Comparison of ENCODE assay signal across 29 mouse cellular contexts in the genomic region with DNA sequence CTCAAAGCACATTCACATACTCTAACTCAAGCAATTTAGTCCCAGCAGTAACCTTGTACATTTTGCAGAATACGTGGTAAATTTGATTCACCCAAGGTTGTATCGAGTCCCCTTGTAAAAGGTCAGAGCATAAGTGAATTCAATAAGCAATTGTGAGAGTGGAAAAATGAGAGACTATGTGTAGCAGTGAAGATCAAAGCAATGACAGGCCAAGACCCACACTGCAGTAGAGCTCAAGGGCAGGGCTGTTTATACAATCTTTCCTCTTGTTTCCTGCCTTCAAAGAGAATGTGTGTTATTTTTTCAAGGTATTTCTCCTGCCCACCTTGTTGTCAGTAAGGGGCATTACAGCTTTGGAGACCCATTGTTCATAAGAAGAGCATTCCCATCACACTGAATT.
DNase-seq lines count a peak whose midpoint lies in the region; ATAC-seq and TF ChIP-seq lines count a peak whose summit lies in the region.
"Had no signal": no experiment of that assay in that cellular context is flagged by ENCODE, and none has a peak within 500 bp of the region (broad histone marks: within the 10 kb centered on the region; RNA-seq: fewer than 3 reads in every experiment).

No protein-coding gene starts in this region.

- no peaks in the 10 kb centered on the region for H3K36me3 ChIP-seq in intestine, postnatal 0 days (ENCODE audit: control insufficient read depth, insufficient read depth)
- H3K36me3 ChIP-seq: forebrain, embryonic 10.5 days; G1E; heart, embryonic 10.5 days; heart, embryonic 13.5 days; intestine, embryonic 15.5 days had no signal

- H3K4me3 ChIP-seq in intestine, postnatal 0 days (ENCODE audit: low read depth, low read length): no peak overlapping the region
- H3K4me3 ChIP-seq: forebrain, embryonic 10.5 days; forebrain, embryonic 13.5 days; heart, embryonic 10.5 days; heart, embryonic 13.5 days; intestine, embryonic 15.5 days had no signal

- peak; percentile 47 for DNase-seq in CD4-positive helper T cell, adult 2 months (ENCODE audit: low read depth, low spot score)
- peak; percentile 4 for DNase-seq in brain, embryonic 14.5 days (ENCODE audit: low read depth)
- DNase-seq in naive thymus-derived CD4-positive, alpha-beta T cell, adult 2 months (ENCODE audit: low read depth): peak; percentile 59
- DNase-seq in thymus, postnatal 36 days: no peak
- no peak for DNase-seq in left cerebral cortex, postnatal 10 days (ENCODE audit: extremely low spot score in 1 of 2, low spot score in 2 of 2)
- DNase-seq: adrenal gland, postnatal 10 days; B cell, adult 2 months; cerebellum, adult 11-12 months; cerebellum, adult 8-10 months; cerebellum, postnatal 10 days; cerebellum, postnatal 36 days; gastrocnemius, postnatal 25 days; heart, adult 18-20 months; heart, postnatal 14 days; heart, postnatal 4 days; kidney, adult 2 months had no signal

- 81% methylated on average over 2 of the region's 2 CpGs for WGBS in intestine, postnatal 0 days

- H3K4me2 ChIP-seq in intestine, postnatal 0 days (replicated peaks; ENCODE audit: low read depth): no peak overlapping the region
- H3K4me2 ChIP-seq: forebrain, embryonic 13.5 days; heart, embryonic 13.5 days; hindbrain, embryonic 14.5 days; intestine, embryonic 15.5 days had no signal

- no peak overlapping the region for H3K9ac ChIP-seq in intestine, postnatal 0 days (ENCODE audit: low read depth, low read length)
- H3K9ac ChIP-seq: forebrain, embryonic 13.5 days; heart, embryonic 13.5 days; hindbrain, embryonic 14.5 days; intestine, embryonic 15.5 days had no signal

- intact Hi-C loops in left cerebral cortex, postnatal 10 days (cut with DNase I): no loop called here

- no peak for TF ChIP-seq POLR2A in brain, embryonic 14.5 days (IDR thresholded peaks at IDR 0.05; ENCODE audit: borderline replicate concordance, extremely low read depth, insufficient read depth, insufficient read length, poor library complexity, severe bottlenecking)

- peak; percentile 79 for ATAC-seq in CD4-positive, CD25-positive, alpha-beta regulatory T cell, adult 4 months
- no peak for ATAC-seq in intestine, postnatal 0 days
- ATAC-seq: forebrain, embryonic 13.5 days; forebrain, embryonic 16.5 days; hindbrain, postnatal 0 days; intestine, embryonic 15.5 days; Patski had no signal

- no peak for TF ChIP-seq CTCF in brain, embryonic 14.5 days (IDR thresholded peaks at IDR 0.05; ENCODE audit: borderline replicate concordance, extremely low read depth, insufficient read depth, insufficient read length)
- no peak for TF ChIP-seq CTCF in intestine, postnatal 0 days (IDR thresholded peaks at IDR 0.05; ENCODE audit: low read depth)

- H3K27ac ChIP-seq in intestine, postnatal 0 days (ENCODE audit: low read depth, low read length): no peak overlapping the region
- H3K27ac ChIP-seq: forebrain, embryonic 10.5 days; forebrain, embryonic 13.5 days; heart, embryonic 10.5 days; heart, embryonic 13.5 days; hindbrain, embryonic 14.5 days; hindbrain, postnatal 0 days; intestine, embryonic 15.5 days had no signal

- H3K4me1 ChIP-seq in intestine, postnatal 0 days (replicated peaks; ENCODE audit: control insufficient read depth, insufficient read depth, low read length): no peaks in the 10 kb centered on the region
- H3K4me1 ChIP-seq: forebrain, embryonic 10.5 days; forebrain, embryonic 13.5 days; heart, embryonic 10.5 days; heart, embryonic 13.5 days; intestine, embryonic 15.5 days had no signal

- H3K9me3 ChIP-seq in intestine, postnatal 0 days (ENCODE audit: control insufficient read depth): no peaks in the 10 kb centered on the region
- H3K9me3 ChIP-seq: forebrain, embryonic 10.5 days; forebrain, embryonic 13.5 days; heart, embryonic 10.5 days; heart, embryonic 13.5 days; intestine, embryonic 15.5 days had no signal

- no peaks in the 10 kb centered on the region for H3K27me3 ChIP-seq in intestine, postnatal 0 days (replicated peaks; ENCODE audit: control insufficient read depth, insufficient read depth, low read length)
- H3K27me3 ChIP-seq: CH12.LX; forebrain, embryonic 13.5 days; heart, embryonic 13.5 days; intestine, embryonic 15.5 days; Patski had no signal

Comparison
In these comparisons a context has a peak if more than half of its experiments do, and no peak if none do; other contexts are left out.
1. DNase-seq: peak in CD4-positive helper T cell, adult 2 months (single experiment), brain, embryonic 14.5 days (single experiment) and naive thymus-derived CD4-positive, alpha-beta T cell, adult 2 months (single experiment); none in thymus, postnatal 36 days (0 of 2) and left cerebral cortex, postnatal 10 days (0 of 2).